Mouse (Mus musculus) cerebellum, adult 2 months (tissue): ENCODE results near the gene Srp68.

Experiments
- CTCF ChIP-seq: fragments of 200-500 bp; IDR thresholded peaks from 2 replicates; pipeline ENCODE4 v1.5.1; 2011; ENCODE audit warnings: low read depth, mild to moderate bottlenecking, control low read depth, low read length, moderate library complexity, borderline replicate concordance; ENCODE audit not compliant: insufficient read depth
- POLR2A ChIP-seq: fragments of 200-500 bp; IDR thresholded peaks from 2 replicates; pipeline ENCODE4 v1.6.1; 2011; ENCODE audit warnings: low read length, control low read depth, borderline replicate concordance; ENCODE audit not compliant: insufficient read depth

DNA sequence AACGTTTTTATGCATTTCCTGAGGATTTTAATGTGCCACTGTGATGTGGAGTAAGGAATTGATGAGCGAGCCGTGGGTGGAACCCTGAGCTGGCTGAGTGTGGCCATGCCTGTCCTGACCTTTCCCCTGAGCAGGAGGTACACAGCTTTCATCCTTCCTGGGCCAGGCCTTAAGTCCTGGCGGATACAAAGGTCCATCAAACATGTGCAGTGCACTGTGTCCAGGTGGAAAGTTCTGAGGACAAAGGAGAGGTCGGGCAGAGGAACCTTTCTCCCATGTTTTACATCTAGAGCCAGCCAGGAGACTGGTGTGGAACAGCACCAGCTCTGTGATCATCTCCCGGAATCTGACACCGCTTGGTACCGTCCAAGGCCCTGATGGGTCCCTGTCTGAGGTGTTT, 64.8 kb downstream of the Srp68 start:
- TF ChIP-seq CTCF: no peak
- TF ChIP-seq POLR2A: no peak
